Mouse (Mus musculus) liver, postnatal 0 days (tissue): ENCODE measurements around the gene Cradd.

Source experiments
- CTCF ChIP-seq: sonication (generic); IDR thresholded peaks from 2 replicates; pipeline ENCODE4 v1.5.1; 2016; ENCODE audit warnings: antibody characterized with exemption, low read depth
- EP300 ChIP-seq: IDR thresholded peaks from 2 replicates; pipeline ENCODE4 v1.6.1; 2016; ENCODE audit warnings: antibody characterized with exemption, low read depth, mild to moderate bottlenecking

GRCm38 (mm10) chr10:95140191-95140590 lies 183.7 kb downstream of the Cradd start:
- TF ChIP-seq CTCF = no peak
- TF ChIP-seq EP300 = no peak
